Mouse (Mus musculus) retina, postnatal 7 days (tissue): ENCODE measurements at regions not wholly inside any gene's neighbourhood (a gene's known extent, or its start where the extent isn't known, plus 50 kb on each side); places are given as distances from the start of the nearest gene placed in this dataset.
"Not testable (repeated sequence)": the region's sequence is repeated elsewhere in the genome, so short reads cannot be mapped to it uniquely, and the experiment has no call there.

Experiments
- DNase-seq: peaks from one replicate; pipeline ENCODE4 v3.0.0-alpha.2; 2012; ENCODE audit warnings: low read depth, low spot score

DNA sequence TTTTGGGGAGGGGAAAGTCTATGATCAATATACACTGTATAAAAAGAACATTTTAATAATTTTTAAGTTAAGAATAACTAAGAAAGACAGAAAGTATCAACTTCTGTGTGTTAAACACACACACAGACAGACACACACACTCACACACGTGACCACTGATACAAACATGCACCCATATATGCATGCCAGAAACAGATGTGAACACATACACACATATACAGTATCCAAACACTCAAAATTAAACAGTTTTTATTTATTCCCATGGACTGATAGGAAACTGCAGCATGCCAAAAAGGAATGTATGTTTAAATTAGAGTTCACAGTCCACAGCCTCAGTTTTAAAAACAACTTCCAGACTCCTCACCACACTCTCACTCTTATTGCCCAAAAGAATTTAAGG is 203.4 kb upstream of the Tbl1x start:
- DNase-seq, result no peak

DNA sequence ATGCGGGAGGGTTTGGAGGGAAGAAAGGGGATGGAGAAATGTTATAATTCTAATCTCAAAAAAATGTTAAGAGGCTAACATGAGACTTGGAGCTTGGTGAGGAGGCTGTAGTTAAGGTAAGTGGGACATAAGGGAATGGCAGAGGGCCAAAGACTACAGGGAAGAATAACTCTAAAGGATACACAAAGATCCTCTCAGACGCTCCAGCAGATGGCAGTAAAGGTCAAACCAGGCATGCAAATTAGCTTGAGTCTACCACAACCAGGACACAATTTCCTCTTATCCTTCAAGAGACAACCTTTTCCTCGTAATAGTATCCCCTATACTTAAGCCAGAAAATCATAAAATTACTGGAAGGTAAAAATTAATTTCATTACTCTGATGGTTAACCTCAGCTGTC is 196.4 kb upstream of the Tbl1x start:
- peak; percentile 33 for DNase-seq

GRCm38 (mm10) chrX:77323644-77324043 is 187.2 kb upstream of the Tbl1x start:
- no peak for DNase-seq

DNA sequence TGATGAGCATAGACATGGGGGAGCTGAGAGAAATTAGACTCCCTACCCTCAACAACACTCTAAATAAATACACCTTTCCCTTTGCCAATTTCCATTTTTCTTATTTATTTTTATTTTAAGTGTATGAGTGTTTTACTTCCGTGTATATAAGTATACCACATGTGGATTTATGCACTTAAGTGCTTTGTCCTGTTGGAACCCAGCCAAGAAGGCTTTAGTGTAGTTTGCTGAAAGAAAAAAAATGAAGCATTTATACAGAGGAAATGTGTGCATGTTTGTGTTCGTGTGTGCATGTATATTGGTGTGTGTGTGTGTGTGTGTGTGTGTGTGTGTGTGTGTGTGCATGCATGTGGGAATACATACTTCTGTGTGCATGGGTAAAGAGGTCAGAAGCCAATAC is 157.6 kb upstream of the Tbl1x start:
- no peak for DNase-seq

DNA sequence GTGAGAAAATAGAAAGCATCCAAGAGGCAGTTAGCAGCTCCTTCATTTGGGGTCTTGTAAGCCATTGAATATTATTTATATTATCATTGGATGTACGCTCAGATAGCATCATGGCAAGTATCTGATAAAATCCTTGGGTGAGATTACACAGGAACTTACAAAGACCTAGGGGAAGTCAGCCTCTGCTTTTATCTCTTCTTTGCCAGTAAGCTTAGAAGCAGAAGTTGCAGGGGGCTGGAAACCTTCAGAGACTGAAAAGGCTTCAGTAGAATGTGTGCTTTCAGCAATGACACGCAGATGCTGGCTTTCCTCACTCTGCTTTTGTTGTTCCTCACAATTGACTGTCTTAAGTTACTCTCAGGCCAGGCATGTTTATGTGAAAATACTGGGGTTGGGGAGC is 150.3 kb upstream of the Tbl1x start:
- no peak for DNase-seq

GRCm38 (mm10) chrX:77361106-77361505 is 149.7 kb upstream of the Tbl1x start:
- DNase-seq, result no peak

- no peak for DNase-seq
These were observed 147.2 kb upstream of the Tbl1x start for GRCm38 (mm10) chrX:77363657-77364056.

DNA sequence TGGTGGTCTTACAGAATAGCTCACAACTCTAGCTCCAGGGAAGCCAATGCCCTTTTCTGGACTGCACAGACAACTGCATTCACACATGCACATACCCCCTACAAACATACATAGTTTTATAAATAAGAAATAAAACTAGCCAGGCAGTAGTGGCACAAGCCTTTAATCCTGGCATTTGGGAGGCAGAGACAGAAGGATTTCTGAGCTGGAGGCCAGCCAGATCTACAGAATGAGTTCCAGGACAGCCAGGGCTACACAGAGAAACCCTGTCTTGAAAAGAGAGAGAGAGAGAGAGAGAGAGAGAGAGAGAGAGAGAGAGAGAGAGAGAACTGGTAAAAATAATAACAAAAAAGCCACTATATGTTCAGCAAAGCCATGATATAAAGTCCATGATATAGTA is 143.5 kb upstream of the Tbl1x start:
- no peak for DNase-seq

- DNase-seq, result no peak
These were observed 123.5 kb upstream of the Tbl1x start for GRCm38 (mm10) chrX:77387271-77387670.

DNA sequence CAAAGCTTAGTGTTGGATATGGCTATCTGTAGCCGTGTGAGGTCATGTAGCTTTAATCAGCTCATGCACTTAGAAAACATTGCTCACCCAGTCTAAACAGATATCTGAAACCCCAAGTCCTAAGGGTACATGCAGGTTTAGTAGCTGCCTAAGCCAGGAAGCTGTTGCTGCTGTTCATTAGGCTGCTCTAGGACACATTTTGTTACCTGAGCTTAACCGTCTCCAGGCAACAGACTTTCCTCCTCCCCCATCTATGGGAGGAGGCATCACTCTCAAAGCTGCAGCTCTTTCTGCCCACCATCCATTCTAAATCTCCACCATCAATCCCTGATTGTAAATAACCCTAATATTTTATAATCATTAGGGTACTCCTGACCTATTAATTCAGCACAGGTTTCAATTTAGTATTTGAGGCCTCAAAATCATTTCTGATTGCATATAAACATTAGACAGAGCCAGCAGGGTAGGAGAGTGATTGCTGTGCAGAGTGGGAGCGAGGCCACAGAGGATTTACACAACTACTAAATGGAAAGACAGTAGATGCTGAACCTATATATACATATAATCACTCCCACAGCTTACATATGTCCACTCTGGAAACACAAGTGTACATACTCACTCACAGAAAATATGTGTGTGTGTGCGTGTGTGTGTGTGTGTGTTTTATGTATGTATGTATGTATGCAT is 118.9 kb upstream of the Tbl1x start:
- DNase-seq, result no peak

- DNase-seq, result no peak
These were observed 103.9 kb upstream of the Tbl1x start for GRCm38 (mm10) chrX:77406896-77407295.

DNA sequence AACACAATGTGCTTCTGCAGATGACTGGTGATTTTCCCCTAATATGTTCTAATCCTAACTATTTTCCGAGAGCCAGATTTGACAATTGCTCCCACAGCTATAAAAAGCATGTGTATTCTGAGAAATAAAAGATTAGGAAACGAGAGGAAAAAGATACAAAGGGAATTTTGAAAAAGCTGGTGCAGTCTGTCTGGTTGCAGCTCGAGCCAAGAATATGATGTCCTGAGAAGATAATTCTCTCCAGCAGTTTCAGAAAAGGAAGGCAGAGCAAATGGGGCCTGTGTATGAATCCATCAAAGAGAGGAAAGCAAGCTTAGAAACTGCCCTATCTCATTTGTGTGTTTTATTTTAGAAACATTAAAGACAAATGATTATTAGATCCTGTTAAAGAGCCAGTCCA is 102.9 kb upstream of the Tbl1x start:
- no peak for DNase-seq

GRCm38 (mm10) chrX:77409370-77409769 is 101.4 kb upstream of the Tbl1x start:
- DNase-seq, result no peak

- DNase-seq, result no peak
These were observed 100.0 kb upstream of the Tbl1x start for GRCm38 (mm10) chrX:77410812-77411211.

DNA sequence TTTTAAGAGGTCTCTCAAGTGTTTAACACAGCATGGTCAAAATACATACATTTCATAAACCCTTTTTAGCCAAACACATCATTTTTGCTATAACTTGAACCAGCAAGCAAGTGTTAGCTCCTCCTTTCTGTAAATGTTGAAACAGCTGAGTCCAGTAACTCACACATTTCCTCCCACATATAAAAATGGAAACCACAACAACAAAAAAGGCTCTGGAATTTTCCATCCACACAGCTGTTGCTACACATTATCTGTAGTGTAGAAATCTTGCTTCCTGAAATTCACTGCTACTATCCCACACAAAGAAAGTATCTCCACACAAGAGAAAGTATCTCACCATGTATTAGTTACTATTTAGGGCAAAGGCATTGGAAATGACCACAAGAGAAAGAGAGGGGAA is 96.7 kb upstream of the Tbl1x start:
- DNase-seq, result no peak

- no peak for DNase-seq
These were observed 93.0 kb upstream of the Tbl1x start for GRCm38 (mm10) chrX:77417766-77418165.

GRCm38 (mm10) chrX:77422206-77422605 is 88.6 kb upstream of the Tbl1x start:
- no peak for DNase-seq

DNA sequence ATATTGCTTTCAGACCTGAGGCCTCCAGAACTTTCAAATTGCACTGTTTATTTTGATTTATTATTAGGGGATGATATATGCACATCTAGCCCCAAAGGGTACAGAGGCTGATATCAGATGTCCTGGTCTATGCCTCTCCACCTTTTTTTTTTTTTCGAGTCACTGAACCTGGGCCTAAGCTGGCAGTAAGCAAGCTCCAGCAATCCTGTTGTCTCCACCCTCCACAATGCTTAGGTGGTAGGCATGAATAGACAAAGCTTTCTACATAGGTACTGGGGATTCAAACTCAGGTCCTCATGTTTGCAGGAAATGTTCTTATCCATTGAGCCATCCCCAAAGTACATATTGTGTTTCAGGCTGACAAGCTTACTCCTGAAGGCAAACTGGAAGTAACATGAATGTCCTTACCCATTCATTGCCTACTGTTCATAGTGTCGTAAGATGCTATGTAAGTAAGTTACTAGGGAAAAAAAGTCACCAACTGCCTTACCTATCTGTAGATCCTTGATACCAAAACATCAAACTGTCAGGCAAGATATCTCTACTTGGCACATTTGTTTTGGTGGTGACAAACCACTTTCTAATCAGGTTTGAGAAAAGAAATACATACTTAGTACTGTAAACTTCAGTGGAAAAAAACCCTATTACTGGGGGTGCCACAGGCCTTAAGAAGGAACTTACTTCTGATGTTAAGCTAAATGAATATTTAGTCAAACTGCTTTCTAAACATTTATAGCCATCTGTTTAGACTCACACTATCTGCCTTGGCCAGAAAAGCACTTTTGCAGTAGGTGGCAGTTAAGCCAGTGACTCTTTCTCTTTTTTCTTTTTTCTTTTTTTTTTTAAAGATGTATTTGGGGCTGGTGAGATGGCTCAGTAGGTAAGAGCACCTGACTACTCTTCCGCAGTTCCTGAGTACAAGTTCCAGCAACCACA is 85.8 kb upstream of the Tbl1x start:
- DNase-seq, result no peak

DNA sequence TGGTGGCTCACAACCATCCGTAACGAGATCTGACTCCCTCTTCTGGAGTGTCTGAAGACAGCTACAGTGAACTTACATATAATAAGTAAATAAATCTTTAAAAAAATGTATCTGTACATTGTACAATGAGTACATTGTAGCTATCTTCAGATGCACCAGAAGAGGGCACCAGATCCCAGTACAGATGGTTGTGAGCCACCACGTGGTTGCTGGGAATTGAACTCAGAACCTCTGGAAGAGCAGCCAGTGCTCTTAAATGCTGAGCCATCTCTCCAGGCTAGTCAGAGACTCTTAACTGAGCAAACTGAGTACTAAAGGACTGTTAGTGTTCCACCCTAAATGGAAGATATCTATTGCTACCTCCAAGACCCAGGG is 85.1 kb upstream of the Tbl1x start:
- not testable (repeated sequence) for DNase-seq

- DNase-seq, result not testable (repeated sequence)
These were observed 84.0 kb upstream of the Tbl1x start for GRCm38 (mm10) chrX:77426836-77427235.

DNA sequence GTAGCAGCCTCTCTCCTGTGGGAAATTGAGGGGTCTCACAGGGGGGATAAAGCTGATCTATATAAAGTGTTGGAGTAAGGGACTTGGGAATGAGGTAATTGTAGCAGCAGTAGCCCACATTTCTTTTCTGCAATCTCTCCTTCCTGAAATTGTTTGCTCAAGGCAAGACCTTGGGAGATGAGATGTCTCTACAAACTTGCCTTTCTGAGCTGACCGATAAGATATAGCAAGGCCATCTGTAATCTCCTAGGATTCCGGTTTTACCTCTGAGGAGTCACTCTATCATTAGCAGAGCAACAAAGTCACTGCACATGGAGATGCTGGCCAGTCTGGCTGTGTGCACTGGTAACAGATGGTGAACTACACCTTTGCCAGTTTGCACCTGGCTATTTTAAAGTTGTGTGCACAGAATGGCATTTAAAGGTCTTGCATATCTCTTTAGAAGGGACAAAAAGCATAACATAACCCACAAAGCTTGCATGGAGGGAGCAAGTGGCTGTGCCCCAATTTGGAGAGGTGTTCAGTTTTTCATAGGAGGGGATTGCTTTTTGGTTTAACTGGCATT is 78.7 kb upstream of the Tbl1x start:
- no peak for DNase-seq
